Mouse (Mus musculus): ENCODE results near the gene Gpr179. TPM values are rescaled to one million over a fixed set of nuclear protein-coding genes. Genes with fewer than 3 reads are reported as not detected.

Gpr179 gene
- total and polyA plus RNA-seq, 2 experiments from 2014 or later: not detected

DNA sequence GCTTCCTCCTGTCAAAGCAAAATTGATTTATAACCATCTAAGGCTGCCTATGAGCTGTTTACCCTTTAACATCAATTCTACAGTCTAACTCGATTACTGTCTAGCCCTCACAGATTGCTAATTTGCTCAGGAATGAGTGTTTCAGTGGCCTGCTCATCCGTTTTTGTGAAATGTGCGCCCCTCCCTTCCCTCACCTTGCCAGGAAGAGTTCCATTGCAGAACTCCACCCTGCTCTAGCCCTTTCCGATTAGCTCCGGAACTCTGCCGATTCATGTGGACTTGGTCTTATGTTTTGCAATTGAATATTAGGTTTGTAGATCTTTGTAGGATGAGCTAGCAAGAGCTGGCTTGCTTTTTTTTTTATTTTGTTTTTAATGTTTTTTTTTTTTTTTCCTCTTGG lies 69.7 kb downstream of the Gpr179 start:
- DNase-seq (ENCODE audit: low spot score) (no peak), ATAC-seq (ENCODE audit: insufficient read depth, low read depth) (no peak)
- 82% methylated on average over 6 of the region's 6 CpGs for WGBS
- Histone ChIP-seq H3K4me2 (ENCODE audit: low read depth, low read length) (no peak overlapping the region), H3K9me3 (replicated peaks; ENCODE audit: control insufficient read depth, low read length) (no peaks in the 10 kb centered on the region), H3K27me3 (ENCODE audit: control insufficient read depth, insufficient read depth, low read length) (no peaks in the 10 kb centered on the region), H3K4me3 (ENCODE audit: low read depth, low read length) (no peak overlapping the region), H3K36me3 (replicated peaks; ENCODE audit: control insufficient read depth, insufficient read depth, low read length) (no peaks in the 10 kb centered on the region), H3K27ac (ENCODE audit: low read depth) (no peak overlapping the region), H3K4me1 (ENCODE audit: control insufficient read depth, insufficient read depth) (peaks cover 4% of the 10 kb centered on the region; the same call in 1 of the 2 replicates), H3K9ac (replicated peaks; ENCODE audit: low read depth, low read length) (no peak overlapping the region)
- TF ChIP-seq EP300 (IDR thresholded peaks at IDR 0.05; ENCODE audit: low read depth): no peak
- no peak for TF ChIP-seq CTCF (IDR thresholded peaks at IDR 0.05; ENCODE audit: low read depth)

Other genes starting within 250 kb of the Gpr179 start
- not detected in 2 replicates for gene Tbx21, start 236.7 kb downstream of the Gpr179 start, total RNA-seq (2014; rRNA removed; ENCODE audit: low replicate concordance)
- gene Tbx21, start 236.7 kb downstream of the Gpr179 start, polyA plus RNA-seq (2015; fragmentation: Nextera tagmentation; extraction: Ambion mirVana): not detected in 2 replicates
- gene Tbkbp1, start 200.6 kb downstream of the Gpr179 start, total RNA-seq (2014; rRNA removed; ENCODE audit: low replicate concordance): 8.9 and 27.8 TPM in 2 replicates
- gene Tbkbp1, start 200.6 kb downstream of the Gpr179 start, polyA plus RNA-seq (2015; fragmentation: Nextera tagmentation; extraction: Ambion mirVana): 2.8 and 3.4 TPM in 2 replicates
- 68.2 and 74.8 TPM in 2 replicates for gene Kpnb1, start 164.2 kb downstream of the Gpr179 start, total RNA-seq (2014; rRNA removed; ENCODE audit: low replicate concordance)
- gene Kpnb1, start 164.2 kb downstream of the Gpr179 start, polyA plus RNA-seq (2015; fragmentation: Nextera tagmentation; extraction: Ambion mirVana): 17.9 and 18.4 TPM in 2 replicates
- 28.1 and 45.8 TPM in 2 replicates for gene Npepps, start 71.4 kb downstream of the Gpr179 start, total RNA-seq (2014; rRNA removed; ENCODE audit: low replicate concordance)
- 54.8 and 56.0 TPM in 2 replicates for gene Npepps, start 71.4 kb downstream of the Gpr179 start, polyA plus RNA-seq (2015; fragmentation: Nextera tagmentation; extraction: Ambion mirVana)
- gene Mrpl45, start 36.4 kb downstream of the Gpr179 start, total RNA-seq (2014; rRNA removed; ENCODE audit: low replicate concordance): 41.8 and 48.8 TPM in 2 replicates
- gene Mrpl45, start 36.4 kb downstream of the Gpr179 start, polyA plus RNA-seq (2015; fragmentation: Nextera tagmentation; extraction: Ambion mirVana): 60.3 and 64.6 TPM in 2 replicates
- 15.4 and 20.7 TPM in 2 replicates for gene Socs7, start 10.5 kb upstream of the Gpr179 start, total RNA-seq (2014; rRNA removed; ENCODE audit: low replicate concordance)
- 1.6 and 2.1 TPM in 2 replicates for gene Socs7, start 10.5 kb upstream of the Gpr179 start, polyA plus RNA-seq (2015; fragmentation: Nextera tagmentation; extraction: Ambion mirVana)
- 44.0 and 53.5 TPM in 2 replicates for gene Arhgap23, start 63.5 kb upstream of the Gpr179 start, total RNA-seq (2014; rRNA removed; ENCODE audit: low replicate concordance)
- 3.7 and 3.8 TPM in 2 replicates for gene Arhgap23, start 63.5 kb upstream of the Gpr179 start, polyA plus RNA-seq (2015; fragmentation: Nextera tagmentation; extraction: Ambion mirVana)
- gene 4933428G20Rik, start 148.3 kb upstream of the Gpr179 start, total RNA-seq (2014; rRNA removed; ENCODE audit: low replicate concordance): not detected in 2 replicates
- gene 4933428G20Rik, start 148.3 kb upstream of the Gpr179 start, polyA plus RNA-seq (2015; fragmentation: Nextera tagmentation; extraction: Ambion mirVana): 0.45 TPM in 2 replicates
- gene Srcin1, start 224.1 kb upstream of the Gpr179 start, total RNA-seq (2014; rRNA removed; ENCODE audit: low replicate concordance): not detected in 2 replicates
- gene Srcin1, start 224.1 kb upstream of the Gpr179 start, polyA plus RNA-seq (2015; fragmentation: Nextera tagmentation; extraction: Ambion mirVana): 0.04 TPM in 1 of 2 replicates, not detected in the other

Measured in heart, postnatal 0 days (tissue).